Mouse (Mus musculus): ENCODE measurements around the gene Itga9.

Gene Itga9

DNA sequence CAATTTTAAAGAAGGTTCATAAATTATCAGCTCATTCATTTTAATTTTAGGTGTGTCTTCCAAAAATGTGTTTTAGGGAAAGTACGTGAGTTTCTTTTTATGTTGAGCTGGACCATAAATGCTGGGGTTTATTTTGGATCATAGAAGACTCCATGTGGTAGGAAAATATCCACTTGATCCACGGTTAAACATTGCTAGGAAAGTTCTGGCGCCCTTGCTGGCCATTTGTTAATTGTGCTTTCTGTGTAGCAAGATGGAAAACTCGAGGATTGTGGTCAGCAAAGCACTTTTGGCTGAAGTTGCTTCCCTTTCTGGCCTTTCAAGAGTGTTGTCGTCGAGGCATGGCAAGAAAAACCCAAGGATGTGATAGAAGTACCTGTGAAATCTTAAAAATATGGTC, 179.3 kb downstream of the Itga9 start:
- DNase-seq = no peak

DNA sequence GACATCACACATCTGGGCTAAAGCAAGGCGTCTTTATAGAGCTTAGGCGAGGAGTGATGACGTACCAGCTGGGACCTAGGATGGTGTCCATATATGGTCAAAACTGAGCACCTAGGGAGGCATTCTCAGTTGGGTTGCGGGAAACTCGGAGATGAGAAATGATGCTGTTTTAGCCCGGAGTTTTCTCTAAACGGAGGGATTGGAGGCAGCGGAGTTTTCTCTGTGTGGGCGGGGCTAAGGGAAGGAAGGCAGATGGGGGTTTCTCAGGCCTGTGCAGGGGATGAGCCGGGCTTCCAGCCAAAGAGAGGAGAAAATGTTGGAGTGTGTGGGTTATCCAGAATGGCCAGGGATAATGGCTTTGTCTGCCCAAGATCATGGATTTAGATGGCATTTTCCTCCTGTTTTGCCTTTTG, 182.4 kb downstream of the Itga9 start:
- peak; percentile 32 for DNase-seq

DNA sequence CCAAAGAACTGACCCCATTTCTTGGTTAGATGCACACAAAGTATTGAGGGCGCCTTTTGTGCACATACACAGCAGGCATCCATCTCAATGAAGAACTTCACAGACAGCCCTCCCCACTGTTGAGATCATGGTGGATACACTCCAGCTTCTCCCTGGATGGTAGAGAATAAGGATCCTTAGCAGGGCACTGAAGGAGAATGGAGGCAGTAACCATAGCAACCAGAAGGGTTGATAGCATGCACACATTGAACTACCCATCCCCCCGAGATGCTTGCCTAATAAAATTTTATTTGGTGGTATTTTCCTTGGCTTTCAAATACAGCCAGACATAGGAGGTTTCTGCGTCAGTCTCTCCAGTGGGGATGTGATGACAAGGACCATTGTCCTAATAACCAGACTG, 184.7 kb downstream of the Itga9 start:
- no peak for DNase-seq

DNA sequence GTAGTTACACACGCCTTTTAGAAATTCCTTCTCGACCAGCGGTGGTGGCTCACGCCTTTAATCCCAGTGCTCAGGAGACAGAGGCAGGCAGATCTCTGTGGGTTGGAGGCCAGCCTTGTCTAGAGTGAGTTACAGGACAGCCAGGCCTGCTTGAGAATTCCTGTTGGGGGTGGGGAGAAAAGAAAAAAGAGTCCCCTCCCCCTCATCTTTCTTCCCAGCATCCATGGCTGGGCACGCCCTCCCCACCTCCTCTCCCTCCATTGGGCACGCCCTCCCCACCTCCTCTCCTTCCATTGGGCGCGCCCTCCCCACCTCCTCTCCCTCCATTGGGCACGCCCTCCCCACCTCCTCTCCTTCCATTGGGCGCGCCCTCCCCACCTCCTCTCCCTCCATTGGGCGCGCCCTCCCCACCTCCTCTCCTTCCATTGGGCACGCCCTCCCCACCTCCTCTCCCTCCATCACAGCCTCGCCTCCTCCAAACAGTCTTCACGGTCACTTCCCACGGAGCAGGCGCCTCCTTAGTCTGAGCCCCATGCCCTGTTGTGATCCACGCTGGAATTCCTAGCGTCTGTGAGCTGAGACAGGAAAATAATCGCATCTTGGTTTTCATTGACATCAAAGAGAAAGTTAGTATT, 186.8 kb downstream of the Itga9 start:
- DNase-seq = no peak

DNA sequence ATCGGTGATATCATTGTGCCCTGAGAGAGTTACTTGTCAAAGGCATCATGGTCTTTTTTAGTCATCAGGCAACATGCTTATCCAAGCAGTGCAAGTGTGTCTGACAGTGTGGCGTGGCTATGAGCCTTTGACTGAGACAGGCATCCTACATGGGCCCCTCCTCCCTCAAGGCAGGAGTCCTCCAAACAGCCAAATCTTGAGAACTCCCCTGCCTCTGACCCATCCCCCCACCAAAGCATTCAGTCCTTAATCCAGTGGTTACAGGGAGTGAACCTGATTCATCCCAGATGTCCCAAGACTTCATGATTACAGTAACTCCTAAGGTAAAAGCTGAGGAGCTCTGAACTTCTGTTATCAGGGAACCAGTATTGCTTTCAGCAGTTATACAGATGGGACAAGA, 188.2 kb downstream of the Itga9 start:
- DNase-seq = no peak

DNA sequence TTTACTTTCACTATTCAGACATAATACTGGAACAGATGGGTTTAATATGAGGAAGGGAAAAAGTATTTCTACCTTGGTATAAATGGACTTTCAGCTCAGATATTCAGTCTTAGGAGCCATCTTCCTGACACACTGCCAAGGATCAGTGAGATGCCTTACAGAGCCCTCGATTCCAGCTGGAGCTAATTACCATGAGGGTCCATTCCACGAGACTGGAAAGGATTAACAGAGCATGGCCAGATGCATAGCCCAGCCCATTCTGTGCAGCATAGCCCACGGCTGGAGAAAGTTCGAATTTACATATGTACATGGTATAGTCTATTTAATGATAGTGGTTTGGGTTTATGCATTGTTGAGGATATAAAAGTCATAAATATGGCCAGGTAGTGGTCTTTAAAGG, 188.8 kb downstream of the Itga9 start:
- DNase-seq = no peak

DNA sequence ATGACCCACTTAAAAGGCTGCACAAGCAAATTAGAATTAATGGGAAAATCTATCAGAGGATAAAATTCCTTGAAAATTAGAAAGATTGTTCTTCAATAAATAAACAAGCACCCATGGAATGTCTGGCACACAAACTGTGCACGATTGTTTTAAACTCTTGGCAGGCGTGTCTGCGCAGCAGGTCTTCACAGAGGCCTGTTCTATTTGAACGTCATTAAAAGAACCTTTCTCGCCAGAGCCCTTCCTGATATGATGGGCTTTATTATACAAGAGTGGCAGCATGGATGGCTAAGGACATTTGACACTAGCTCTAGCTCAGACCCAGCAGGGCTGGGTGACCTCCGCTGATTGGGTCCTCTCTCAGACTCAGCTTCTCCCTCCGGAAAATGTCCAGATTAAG, 192.6 kb downstream of the Itga9 start:
- DNase-seq = peak; percentile 24

DNA sequence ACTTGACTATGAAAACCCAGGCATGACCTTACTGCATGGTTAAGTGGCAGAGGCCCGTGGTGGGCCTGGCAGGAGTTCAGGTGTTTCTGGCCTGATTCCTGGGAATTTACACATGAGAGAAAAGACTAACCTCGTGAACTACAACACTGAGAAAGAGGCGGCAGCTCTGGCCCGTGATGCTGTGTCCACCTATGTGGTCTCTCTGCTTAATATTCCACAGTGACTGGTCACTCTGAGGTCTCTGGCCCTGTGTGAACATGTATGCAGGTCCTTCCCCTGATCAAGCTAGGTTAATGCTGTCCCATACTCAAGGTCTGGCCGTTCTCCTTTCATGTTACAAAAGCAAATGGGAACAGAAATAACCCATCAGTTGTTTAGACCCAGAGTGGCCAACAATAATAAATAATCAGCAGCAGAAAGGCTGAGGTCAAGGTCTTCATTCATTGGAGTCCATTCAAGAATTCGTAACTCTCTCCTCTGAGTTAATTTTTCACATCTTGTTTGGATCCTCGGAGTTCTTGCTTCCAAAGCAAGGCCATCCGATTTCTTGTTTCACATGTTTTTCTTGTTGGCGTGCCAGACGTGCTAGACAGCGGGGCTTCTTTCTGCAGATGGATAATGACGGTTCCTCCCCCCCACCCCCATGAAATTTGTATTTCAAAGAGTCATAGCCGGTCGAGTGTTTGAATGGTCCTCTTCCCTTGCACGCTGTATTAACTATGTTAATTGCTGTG, 194.9 kb downstream of the Itga9 start:
- DNase-seq = no peak

DNA sequence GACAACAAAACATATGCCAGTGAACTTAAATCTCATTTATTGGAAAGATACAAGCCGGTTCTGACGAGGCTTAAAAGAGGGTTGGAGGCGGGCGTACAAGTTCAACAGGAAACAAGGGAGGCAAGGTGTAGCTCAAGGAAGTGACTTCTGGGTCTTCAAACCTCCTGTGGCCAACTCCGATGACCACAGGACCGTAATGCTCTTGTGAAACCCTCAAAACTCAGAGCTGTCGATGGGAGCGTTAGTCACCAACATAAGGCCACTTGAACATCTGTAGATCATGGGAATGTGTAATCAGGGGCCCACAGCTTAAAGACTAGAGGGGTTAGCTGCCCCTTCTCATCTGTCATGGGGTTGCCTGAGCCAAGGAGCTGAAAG, 195.4 kb downstream of the Itga9 start:
- DNase-seq = no peak

DNA sequence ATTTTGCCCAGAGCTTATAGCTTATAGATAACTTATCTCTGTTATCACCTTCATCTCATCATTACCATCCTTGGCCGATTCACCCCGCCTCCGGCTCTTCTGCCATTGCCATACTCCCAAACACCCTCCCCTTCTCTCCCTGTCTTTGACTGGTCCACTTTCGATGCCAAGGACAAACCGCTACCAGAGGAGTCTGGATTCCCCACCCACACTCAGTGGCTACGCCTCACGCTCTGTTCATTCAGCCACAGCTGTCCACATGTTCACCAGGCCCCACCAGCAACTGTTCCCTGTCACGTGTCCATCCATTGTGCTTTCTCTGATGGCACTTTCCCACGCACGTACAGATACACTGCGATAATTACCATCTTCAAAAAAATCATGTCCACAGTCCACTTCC, 195.9 kb downstream of the Itga9 start:
- no peak for DNase-seq

DNA sequence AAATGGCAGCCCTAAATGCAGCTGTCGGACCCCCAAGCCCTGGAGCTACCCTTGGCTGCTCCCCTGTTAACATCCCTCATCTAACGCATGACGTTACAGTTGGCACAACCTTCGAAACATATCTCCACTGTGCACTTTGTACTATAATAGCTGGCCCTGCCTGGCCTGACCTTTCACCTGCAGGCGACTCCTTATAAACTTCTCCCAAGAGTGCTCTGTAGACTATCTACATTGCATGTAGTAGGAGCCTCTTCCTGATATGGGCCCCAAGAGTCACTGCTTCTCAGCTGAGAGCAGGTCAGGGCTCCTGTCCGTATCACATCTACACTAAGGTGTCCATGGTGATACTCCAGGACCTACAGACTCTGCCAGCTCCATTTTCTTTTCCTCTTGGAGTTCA, 199.2 kb downstream of the Itga9 start:
- DNase-seq = no peak

DNA sequence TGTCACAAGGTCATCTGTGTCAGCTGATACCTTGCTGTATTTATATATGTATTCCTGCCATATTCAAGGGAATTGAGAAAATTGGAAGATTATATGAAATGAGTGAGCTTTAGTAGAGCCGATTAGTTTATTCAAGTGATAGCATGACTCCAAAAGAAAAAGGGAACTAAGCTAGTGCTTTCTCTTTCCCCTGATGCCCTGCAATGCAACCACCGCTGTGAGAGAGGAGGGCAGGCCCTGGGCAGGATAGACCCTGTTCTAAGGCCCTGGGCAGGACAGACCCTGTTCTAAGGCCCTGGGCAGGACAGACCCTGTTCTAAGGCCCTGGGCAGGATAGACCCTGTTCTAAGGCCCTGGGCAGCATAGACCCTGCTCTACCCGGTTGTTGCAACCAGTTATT, 201.2 kb downstream of the Itga9 start:
- no peak for DNase-seq

DNA sequence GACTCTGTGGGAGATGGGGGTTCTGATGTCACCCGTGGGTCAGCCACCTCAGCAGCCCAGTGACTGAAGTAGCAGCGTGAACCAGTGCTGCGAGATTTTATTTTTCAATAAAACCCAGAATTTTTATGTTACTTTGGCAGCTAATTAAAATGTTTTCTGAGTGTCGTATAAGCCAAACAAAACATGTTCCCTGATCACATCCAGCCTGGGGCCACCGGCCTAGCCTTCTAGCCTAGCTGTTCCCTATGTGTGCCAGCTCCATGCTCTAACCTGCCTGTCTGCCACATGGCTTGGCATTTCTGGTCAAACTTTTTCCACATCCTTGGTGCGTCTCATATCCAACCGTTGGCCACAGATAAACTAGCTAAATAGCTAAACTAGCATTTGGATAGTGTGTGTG, 205.7 kb downstream of the Itga9 start:
- DNase-seq = no peak

DNA sequence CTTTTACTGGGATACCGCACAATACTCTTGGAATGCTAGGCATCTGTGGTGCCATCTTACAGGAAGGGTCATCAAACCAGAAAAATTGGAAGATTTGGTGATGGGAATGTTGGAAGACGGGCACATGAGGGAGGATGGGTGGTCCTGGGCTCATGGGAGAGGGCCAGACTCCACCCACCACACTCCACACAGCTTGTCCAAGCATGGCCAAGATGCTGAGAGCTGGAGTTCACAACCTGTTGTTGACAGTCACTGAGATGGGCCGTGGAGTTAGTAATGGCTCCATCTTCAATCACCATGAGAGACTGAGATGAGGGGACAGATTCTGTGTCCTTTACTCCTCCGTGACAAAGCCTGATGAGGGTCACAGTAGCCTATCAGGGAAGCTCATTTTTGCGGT, 207.0 kb downstream of the Itga9 start:
- DNase-seq = no peak

DNA sequence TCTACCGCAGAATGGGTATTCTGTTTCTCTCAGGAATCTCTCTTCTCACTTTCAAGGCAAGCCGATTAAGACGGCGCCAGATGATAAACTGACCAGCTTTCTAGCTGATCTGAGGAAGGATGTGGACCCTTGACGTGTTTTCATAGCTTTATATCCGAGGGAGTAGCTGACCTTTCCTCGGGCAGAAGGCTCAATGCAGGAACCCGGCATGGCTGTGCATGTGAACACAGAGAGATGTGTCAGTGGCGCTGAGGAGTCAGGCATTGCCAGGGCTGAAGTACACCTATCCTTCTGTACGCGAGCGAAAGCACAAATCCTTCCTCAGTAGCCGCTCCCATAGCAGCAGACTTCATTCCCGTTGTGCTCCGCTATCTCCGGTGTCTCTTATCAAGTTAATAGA, 207.6 kb downstream of the Itga9 start:
- no peak for DNase-seq

DNA sequence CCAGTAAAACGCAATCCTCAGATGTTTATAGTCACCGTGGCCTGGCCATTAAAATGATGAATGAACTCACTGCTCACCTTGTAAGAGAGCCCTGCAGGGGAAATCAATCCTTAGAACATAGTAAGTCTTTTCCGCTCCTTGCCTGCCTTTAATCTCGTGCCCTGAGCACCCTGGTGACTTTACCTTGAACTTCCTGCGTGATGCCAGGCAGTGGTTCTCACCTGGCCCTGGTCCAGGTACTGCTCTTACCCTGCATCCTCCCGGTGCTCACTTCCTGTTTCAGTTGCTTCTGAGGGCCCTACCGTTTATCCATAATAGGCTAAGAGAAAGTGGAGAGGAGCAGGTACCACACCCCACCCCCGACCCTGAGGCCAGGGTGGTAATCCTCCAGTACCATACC, 208.0 kb downstream of the Itga9 start:
- DNase-seq = no peak

DNA sequence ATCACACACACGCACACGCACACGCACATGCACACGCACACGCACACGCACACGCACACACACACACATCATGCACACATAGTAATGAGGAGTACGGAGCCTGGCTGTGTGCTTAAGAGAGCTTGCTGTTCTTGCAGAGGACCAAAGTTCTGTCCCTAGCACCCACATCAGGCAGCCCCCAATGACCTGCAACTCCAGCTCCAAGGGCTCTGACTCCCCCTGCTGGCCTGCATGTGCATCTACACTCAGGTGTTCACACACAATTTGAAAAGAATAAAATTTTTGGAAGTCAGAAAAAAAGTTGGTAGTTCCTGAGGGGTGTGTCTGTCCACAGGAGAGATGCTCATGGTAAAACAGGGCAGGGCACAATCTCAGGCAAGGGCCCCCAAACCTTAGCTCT, 209.1 kb downstream of the Itga9 start:
- DNase-seq = no peak

DNA sequence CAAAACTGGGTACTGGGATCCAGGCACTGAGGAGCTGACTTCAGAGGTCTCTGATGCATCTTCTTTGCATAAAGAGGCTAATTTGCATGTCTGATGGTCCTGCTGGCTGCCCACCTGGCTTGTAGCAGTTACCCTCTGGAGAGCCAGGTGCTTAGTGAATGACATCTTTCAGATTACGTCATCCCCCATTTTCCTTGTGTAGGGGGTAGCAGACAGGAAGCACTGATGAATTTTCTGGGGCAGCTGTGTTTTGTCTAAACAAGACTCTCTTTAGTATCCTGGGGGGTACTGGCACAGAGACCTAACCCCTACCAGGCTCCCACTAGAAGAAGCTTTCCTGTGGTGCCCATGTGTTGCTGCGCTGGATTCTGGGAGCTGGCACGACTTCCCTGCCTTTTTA, 212.0 kb downstream of the Itga9 start:
- no peak for DNase-seq

DNA sequence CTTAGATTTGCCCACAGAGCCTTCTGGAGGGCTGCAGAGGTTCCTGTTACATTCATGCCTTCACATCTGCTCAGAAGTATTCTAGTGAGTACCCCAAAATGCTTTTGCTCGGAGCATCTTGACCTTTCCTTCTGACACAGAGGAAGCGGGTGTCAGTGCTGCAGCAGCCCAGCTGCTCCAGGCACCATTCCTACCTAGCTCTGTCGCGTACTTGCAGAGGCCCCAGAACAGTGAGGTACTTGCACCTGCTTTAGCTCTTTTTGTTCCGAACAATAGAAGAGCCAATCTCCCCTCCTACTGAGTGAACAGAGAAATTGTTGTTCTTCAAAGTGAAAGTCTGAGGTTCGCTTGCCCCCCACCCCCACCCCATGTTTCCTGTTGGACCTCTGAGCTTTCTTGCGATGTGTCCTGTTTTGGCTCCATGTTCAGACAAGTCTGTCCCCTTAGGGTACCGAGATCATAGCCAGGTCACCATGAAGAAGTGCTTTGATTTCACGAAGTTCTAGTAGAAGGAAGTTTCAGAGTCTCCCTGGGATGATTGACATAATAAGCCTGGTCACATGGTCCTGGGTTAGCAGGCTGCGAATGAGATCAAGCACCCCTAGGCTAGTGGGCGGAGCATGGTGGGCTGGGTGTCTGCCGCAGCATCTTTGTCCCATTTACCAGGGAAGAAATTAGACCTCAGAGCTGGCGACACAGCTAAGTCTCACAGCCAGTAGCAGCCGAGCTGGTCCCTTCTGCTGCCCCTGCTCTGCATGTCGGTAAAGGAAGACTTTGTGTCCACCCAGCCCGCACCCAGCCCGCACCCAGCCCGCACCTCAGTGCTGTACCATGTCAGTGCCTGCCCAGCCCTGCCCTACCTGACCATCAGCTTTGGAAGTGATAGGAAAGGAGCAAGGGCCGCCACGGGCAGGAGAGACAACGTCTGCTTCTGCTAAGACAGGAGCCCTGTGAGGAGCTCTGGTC, 215.0 kb downstream of the Itga9 start:
- peak; percentile 19 for DNase-seq

DNA sequence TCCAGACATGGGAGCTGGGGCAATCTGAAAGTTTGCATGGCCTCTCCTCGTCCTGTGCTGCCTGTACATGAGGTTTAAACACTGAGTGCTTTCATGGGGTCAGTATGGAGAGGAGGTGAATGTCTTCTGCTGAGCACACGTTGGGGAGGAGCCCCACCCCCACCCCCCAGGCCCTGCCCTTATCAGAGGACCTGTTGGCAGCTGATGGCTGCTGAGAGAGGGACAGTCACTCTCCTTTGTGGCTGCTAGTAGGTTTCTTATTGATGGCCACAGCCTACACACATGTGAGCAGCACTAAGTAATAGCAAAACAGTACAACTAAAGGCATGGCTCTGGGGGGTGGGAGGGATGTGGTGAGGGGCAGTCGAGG, 215.7 kb downstream of the Itga9 start:
- DNase-seq = no peak

DNA sequence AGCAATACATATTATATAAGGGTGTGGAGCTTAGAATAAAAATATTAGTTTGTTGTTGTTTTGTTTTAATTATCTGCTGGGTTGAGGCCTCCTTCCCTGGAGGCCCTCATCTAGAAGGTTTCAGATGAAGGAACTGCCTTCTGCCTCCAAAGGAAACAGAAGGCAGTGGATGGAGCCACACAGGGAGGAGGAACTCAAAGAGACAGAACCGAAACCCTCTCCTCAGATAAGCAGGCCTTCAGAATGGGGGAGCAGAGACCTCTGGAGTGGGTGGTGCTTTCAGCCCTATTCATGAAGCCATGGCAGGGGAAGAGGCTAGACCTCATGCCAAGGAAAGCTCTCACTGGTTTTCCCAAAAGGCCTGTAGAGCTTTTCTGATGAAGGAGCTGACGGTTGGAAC, 216.1 kb downstream of the Itga9 start:
- peak; percentile 16 for DNase-seq

DNA sequence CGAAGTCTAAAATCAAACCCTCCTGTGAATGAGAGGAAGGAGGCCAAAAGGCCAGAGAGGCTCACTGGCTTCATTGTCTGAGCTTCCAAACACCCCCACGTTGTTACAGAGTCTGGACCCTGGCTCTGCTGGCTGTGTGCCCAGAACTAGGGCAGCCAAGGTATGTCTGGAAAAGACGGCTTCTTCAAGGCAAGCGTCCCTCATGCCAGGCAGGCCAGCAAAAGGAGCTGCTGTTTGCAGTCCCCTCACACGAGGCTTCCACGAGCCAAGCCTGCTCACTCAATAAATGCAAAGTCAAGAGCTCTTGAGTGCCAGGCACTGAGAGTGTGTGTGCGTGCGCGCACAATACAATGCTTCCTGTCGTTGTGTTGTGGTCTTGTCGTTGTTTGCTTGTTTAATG, 224.6 kb downstream of the Itga9 start:
- no peak for DNase-seq

DNA sequence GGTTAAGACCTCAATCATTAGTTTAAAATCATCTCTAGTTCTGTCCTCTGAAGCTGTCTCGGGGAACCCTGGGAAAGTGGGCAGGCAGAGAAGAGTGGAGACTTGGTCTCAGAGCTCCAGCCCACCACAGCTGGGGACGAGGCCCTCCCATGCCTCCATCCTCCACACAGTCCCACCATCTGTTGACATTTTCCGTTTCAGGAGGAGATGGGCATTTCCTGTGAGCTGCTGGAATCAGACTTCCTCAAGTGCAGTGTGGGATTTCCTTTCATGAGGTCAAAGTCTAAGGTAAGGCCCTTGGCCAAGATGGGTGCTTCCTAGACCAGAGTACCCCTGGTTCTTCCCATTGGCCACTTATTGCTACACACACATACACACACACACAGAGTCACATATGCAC, 226.0 kb downstream of the Itga9 start:
- no peak for DNase-seq

DNA sequence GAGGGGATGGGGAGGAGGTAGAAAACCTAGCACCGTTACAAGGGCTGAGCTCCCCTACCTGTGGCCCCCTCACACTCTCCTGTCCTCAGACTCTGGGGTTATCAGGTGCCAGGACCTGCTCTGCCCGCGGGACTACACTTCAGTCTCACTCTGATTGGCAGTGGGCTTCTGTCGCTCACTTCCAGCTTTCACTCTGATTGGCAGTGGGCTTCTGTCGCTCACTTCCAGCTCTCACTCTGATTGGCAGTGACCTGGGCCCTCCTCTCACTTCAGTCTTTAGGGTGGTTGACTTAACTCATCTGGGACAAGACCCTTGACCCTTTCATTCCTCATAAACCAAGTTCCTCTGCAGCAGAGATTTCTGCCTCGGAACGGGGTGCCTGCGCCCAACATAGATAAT, 226.9 kb downstream of the Itga9 start:
- DNase-seq = no peak

Data from layer of hippocampus, adult 9-11 months (tissue).